Mouse (Mus musculus) heart, postnatal 0 days (tissue): ENCODE measurements at regions not wholly inside any gene's neighbourhood (a gene's known extent, or its start where the extent isn't known, plus 50 kb on each side); places are given as distances from the start of the nearest gene placed in this dataset.

Experiments
- CTCF ChIP-seq: IDR thresholded peaks from 2 replicates; pipeline ENCODE4 v1.5.1; 2016; ENCODE audit warnings: antibody characterized with exemption, control low read depth, low read depth
- EP300 ChIP-seq: IDR thresholded peaks from 2 replicates; pipeline ENCODE4 v1.6.1; 2016; ENCODE audit warnings: antibody characterized with exemption, low read depth

DNA sequence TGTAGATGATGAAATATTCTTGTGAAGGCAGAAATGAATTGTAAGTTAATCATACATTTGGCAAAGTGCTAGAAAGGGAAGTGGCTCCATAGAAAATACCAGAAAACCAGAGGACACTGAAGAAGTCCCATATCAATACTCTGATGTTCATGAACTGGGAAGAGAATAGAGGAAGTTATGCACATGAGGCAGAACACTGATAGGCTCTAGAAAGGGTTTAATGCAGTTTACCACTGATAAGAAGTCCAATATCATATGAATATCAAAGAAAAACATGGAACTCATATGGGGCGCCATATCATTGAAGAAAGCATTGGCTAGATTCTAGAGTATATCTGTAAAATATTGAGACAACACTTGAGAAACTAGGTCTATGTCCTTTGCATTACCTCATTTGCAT, 708.5 kb downstream of the Cdh8 start:
- no peak for TF ChIP-seq EP300
- TF ChIP-seq CTCF, result no peak
